Mouse (Mus musculus) thymus, adult 2 months (tissue): Measurements from ENCODE around the gene Prss53. TPM values are rescaled to one million over a fixed set of nuclear protein-coding genes. Genes with fewer than 3 reads are reported as not detected.

Experiments
- DNase-seq: peaks from one replicate; pipeline ENCODE4 v3.0.0; 2021
- H3K27ac ChIP-seq: fragments of 200-500 bp; 2 replicates; pipeline ENCODE4 v1.5.1; 2012; ENCODE audit warnings: low read length, control low read depth; ENCODE audit not compliant: control insufficient read depth, insufficient read depth
- H3K27me3 ChIP-seq: fragments of 200-500 bp; 2 replicates; pipeline ENCODE4 v1.6.1; 2012; ENCODE audit warnings: mild to moderate bottlenecking, low read length, moderate library complexity, mixed read lengths; ENCODE audit not compliant: control insufficient read depth, insufficient read depth
- H3K36me3 ChIP-seq: fragments of 200-500 bp; 2 replicates; pipeline ENCODE4 v1.6.1; 2012; ENCODE audit warnings: mild to moderate bottlenecking, low read length, moderate library complexity; ENCODE audit not compliant: control insufficient read depth, insufficient read depth
- H3K4me1 ChIP-seq: fragments of 200-500 bp; replicated peaks from 2 replicates; pipeline ENCODE4 v1.6.1; 2012; ENCODE audit warnings: low read length; ENCODE audit not compliant: control insufficient read depth, insufficient read depth
- H3K4me3 ChIP-seq: fragments of 200-500 bp; 2 replicates; pipeline ENCODE4 v1.5.1; 2012; ENCODE audit warnings: mild to moderate bottlenecking, low read length, control low read depth, moderate library complexity; ENCODE audit not compliant: control insufficient read depth, insufficient read depth
- CTCF ChIP-seq: fragments of 200-500 bp; IDR thresholded peaks from 2 replicates; pipeline ENCODE4 v1.5.1; 2012; ENCODE audit warnings: mild to moderate bottlenecking, control low read depth, low read length, moderate library complexity, borderline replicate concordance; ENCODE audit not compliant: control insufficient read depth, poor library complexity, insufficient read depth; ENCODE audit errors: extremely low read depth
- POLR2A ChIP-seq: fragments of 200-500 bp; IDR thresholded peaks from 2 replicates; pipeline ENCODE4 v1.6.1; 2012; ENCODE audit warnings: mild to moderate bottlenecking, low read length, control low read depth, moderate library complexity; ENCODE audit not compliant: control insufficient read depth, poor library complexity, insufficient read depth; ENCODE audit errors: extremely low read depth
- WGBS: fragments of 180-500 bp; shearing (Covaris S2); methylation state at CpG from one replicate; pipeline ENCODE4 v1.1.7; 2018; 5-methylcytosine and 5-hydroxymethylcytosine counted together
- polyA plus RNA-seq: library from polyadenylated mRNA; depleted of rRNA; stranded (reverse); fragments of >200 nt; gene quantifications from 2 replicates; pipeline ENCODE4 v1.2.3, GENCODE M21; 2012

Gene Prss53
- polyA plus RNA-seq, 1 experiment: 2.5 TPM

DNA sequence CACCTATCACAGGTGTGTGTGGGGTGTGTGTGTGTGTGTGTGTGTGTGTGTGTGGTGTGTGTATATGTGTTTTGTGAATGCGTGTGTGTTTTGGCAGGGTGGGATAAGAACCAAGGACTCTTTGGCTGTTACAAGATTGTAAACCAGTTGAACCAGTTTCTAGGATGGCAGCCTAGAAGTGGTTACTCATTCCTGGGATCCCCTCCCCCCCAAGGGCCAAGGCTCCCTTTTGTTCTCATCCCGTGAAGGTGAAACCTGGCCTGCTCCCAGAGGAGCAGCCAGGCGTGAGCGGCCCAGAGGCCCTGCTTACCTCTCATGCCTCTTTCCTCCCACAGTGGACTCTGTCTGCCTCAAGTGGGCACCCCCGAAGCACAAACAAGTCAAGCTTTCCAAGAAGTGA lies 34.5 kb upstream of the Prss53 start:
- Histone ChIP-seq H3K27me3 (no peaks in the 10 kb centered on the region), H3K4me1 (0 out of 2 replicates have a peak, but pooled peaks cover 3% of the 10 kb centered on the region), H3K27ac (no peak overlapping the region), H3K36me3 (peaks cover 18% of the 10 kb centered on the region), H3K4me3 (no peak overlapping the region)
- WGBS: 98% methylated on average over 5 of the region's 5 CpGs
- DNase-seq: no peak
- TF ChIP-seq CTCF: no peak
- TF ChIP-seq POLR2A: no peak

DNA sequence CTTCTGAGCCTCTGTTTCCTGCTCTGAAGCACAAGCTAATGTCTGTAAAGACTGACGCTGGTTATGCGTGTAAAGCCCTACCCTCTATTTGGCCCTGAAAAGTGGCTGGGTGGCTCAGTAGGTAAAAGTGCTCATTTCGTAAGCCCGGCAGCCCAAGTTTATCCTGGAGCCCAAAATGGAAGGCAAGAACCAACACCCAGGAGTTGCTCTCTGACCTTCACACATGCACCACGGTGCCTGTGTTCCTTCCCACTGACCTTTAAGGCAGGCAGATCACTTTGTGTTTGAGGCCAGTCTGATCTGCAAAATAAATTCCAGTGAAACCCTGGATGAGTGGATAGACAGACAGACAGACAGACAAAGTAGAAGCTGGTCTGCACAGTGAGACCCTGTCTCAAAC lies 32.9 kb upstream of the Prss53 start:
- Histone ChIP-seq H3K27ac (no peak overlapping the region), H3K36me3 (peaks cover 18% of the 10 kb centered on the region), H3K4me3 (no peak overlapping the region), H3K27me3 (no peaks in the 10 kb centered on the region), H3K4me1 (0 out of 2 replicates have a peak, but pooled peaks cover 3% of the 10 kb centered on the region)
- DNase-seq: no peak
- TF ChIP-seq POLR2A (no peak), CTCF (no peak)
- 98% methylated on average over 5 of the region's 5 CpGs for WGBS

DNA sequence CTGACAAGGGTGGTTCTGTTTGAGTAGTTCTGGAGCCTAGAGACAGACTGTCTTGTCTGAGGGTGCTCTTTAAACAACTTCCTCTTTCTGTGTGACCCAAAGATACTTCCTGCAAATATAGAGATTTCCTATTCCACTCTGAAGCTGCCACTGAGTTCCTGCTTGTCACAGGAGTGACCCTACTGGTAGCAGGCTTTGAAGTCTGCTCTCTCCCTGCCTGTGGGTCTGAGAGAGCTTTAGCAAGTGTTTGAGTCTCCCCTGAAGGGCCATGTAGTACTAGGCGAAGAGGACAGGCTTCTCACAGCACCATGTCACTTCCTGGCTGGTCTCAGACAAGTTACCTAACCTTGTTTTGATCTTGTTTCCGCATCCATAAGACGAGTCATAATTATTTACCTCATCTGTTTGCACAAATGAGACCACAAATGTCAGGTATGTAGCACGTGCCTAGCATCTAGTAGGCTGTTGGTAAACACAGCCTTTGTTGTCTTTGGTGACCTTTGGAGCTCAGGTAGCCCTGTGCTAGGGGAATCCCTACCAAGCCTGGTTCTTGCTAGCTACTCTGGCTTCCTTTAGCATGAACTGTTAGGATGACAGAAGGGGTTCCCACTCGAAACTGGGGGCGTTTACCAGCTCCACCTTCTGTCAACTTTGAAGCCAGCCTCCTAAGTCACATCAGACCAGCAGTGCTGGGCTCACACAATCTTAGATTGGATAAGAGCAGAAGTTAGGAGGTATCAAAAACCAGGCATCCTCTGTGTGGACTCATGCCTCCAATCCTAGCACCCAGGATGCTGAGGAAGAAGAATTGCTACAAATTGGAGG lies 31.9 kb upstream of the Prss53 start:
- Histone ChIP-seq H3K4me3 (no peak overlapping the region), H3K4me1 (0 out of 2 replicates have a peak, but pooled peaks cover 3% of the 10 kb centered on the region), H3K36me3 (peaks cover 18% of the 10 kb centered on the region), H3K27ac (peak overlapping the region; percentile 41), H3K27me3 (no peaks in the 10 kb centered on the region)
- no peak for DNase-seq
- WGBS: 54% methylated on average over 6 of the region's 6 CpGs
- TF ChIP-seq POLR2A (no peak), CTCF (no peak)

DNA sequence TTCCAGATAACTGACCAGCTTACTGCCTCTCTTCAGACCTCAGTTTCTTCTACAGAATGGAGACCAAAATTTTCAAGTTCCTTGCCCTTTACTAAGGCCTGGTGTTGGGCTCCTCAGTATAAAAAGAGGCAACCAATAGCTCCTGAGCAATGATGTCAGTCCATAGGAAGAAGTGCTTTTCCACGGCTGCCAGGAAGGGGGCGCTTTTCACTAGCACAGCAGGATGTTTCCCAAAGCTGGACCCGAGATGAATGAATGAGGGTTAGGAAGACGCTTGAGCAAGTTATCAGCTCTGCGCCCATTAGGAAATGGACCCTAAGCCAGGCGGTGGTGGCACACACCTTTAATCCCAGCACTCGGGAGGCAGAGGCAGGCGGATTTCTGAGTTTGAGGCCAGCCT lies 30.7 kb upstream of the Prss53 start:
- H3K36me3 ChIP-seq: peaks cover 18% of the 10 kb centered on the region
- no peak overlapping the region for H3K27ac ChIP-seq
- no peak overlapping the region for H3K4me3 ChIP-seq
- DNase-seq: no peak
- 0 out of 2 replicates have a peak, but pooled peaks cover 3% of the 10 kb centered on the region for H3K4me1 ChIP-seq
- TF ChIP-seq CTCF: no peak
- TF ChIP-seq POLR2A: no peak
- WGBS: 76% methylated on average over 8 of the region's 8 CpGs
- no peaks in the 10 kb centered on the region for H3K27me3 ChIP-seq

DNA sequence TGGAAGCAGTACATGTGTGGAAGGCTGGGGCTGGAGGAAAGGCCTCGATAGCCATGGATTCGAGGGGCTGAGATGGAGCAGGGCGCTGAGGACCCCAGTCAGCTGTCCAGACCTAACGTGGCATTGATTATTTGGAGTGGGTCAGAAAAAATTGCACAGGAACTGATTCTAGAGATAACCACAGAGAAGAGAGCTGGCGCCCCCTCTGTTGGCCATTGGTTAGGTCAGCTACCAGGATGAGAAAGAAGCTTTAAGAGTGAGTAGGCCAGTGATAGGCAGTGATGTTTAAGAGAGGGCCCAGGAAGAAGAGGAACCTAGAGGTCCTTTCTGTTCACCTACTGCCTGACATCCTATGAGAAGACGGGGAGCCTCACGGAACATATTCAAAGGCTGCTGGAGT lies 28.5 kb upstream of the Prss53 start:
- Histone ChIP-seq H3K27ac (no peak overlapping the region), H3K4me1 (0 out of 2 replicates have a peak, but pooled peaks cover 3% of the 10 kb centered on the region), H3K27me3 (no peaks in the 10 kb centered on the region), H3K4me3 (no peak overlapping the region), H3K36me3 (peaks cover 12% of the 10 kb centered on the region)
- WGBS: 92% methylated on average over 7 of the region's 7 CpGs
- TF ChIP-seq POLR2A: no peak
- no peak for TF ChIP-seq CTCF
- DNase-seq: peak; percentile 24

DNA sequence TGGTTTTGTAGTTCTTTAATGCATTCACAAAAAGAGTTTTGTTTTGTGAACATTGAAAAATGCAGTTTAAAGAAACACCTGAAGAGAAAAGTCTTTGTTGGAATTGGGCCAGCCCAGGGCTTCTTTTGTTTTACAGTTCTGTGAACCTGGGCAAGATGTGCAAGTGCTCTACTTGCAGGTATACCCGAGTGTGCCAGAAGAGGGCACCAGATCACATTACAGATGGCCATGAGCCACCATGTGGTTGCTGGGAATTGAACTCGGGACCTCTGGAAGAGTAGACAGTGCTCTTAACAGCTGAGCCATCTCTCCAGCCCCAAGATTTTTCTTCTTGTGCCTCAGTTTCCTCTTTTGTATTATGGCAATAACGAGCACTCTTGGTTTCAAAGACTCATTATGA lies 27.4 kb upstream of the Prss53 start:
- 52% methylated on average over 3 of the region's 3 CpGs for WGBS

More for the DNA sequence above, 27.4 kb upstream of the Prss53 start:
- Histone ChIP-seq H3K4me1 (0 out of 2 replicates have a peak, but pooled peaks cover 3% of the 10 kb centered on the region), H3K27ac (no peak overlapping the region), H3K27me3 (no peaks in the 10 kb centered on the region), H3K4me3 (no peak overlapping the region), H3K36me3 (peaks cover 12% of the 10 kb centered on the region)
- peak; percentile 75 for DNase-seq
- no peak for TF ChIP-seq POLR2A
- TF ChIP-seq CTCF: no peak
